Mouse (Mus musculus): ENCODE results near the gene Sema6d. TPM values are rescaled to one million over a fixed set of nuclear protein-coding genes. Genes with fewer than 3 reads are reported as not detected.

Sema6d gene
- polyA plus RNA-seq, 1 experiment: 5.6 TPM

DNA sequence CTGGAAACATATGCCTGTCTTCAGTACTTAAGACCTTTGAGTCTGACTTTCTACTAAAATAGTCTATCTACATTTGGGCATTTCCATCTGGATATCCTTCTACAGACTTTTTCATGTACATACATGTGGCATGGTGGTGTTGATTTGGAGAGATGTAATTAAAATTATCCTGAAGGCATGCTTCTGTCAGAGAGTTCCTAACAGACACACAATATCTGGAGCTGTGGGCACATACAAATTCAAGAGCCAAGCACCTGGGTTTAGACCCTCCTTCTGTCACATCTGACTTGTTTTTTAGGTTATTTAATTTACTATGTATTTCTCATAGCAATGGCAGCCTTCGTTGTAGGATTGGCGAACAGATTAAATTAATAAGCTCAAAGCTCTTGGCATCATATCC lies 195.3 kb downstream of the Sema6d start:
- no peak overlapping the region for H3K4me3 ChIP-seq (ENCODE audit: insufficient read depth, low read depth, low read length)
- H3K4me1 ChIP-seq (ENCODE audit: control insufficient read depth, insufficient read depth, low read length): no peaks in the 10 kb centered on the region
- no peak for TF ChIP-seq POLR2A (IDR thresholded peaks at IDR 0.05; ENCODE audit: low read depth, low read length)
- H3K27me3 ChIP-seq (replicated peaks; ENCODE audit: control insufficient read depth, insufficient read depth, low read length): no peaks in the 10 kb centered on the region
- no peaks in the 10 kb centered on the region for H3K36me3 ChIP-seq (ENCODE audit: control insufficient read depth, insufficient read depth, low read length)
- WGBS: 97% methylated on average over 2 of the region's 2 CpGs
- no peak overlapping the region for H3K27ac ChIP-seq (ENCODE audit: insufficient read depth, low read depth, low read length)
- no peak for DNase-seq

GRCm38 (mm10) chr2:124289356-124289755 lies 199.6 kb downstream of the Sema6d start:
- Histone ChIP-seq H3K4me1 (ENCODE audit: control insufficient read depth, insufficient read depth, low read length) (no peaks in the 10 kb centered on the region), H3K27ac (ENCODE audit: insufficient read depth, low read depth, low read length) (no peak overlapping the region), H3K27me3 (replicated peaks; ENCODE audit: control insufficient read depth, insufficient read depth, low read length) (no peaks in the 10 kb centered on the region), H3K36me3 (ENCODE audit: control insufficient read depth, insufficient read depth, low read length) (no peaks in the 10 kb centered on the region), H3K4me3 (ENCODE audit: insufficient read depth, low read depth, low read length) (no peak overlapping the region)
- 88% methylated on average over 2 of the region's 2 CpGs for WGBS
- DNase-seq: no peak
- TF ChIP-seq CTCF (conservative IDR thresholded peaks at IDR 0.05; ENCODE audit: insufficient read depth, insufficient read length, low read depth, low read length): no peak
- TF ChIP-seq POLR2A (IDR thresholded peaks at IDR 0.05; ENCODE audit: low read depth, low read length): no peak

DNA sequence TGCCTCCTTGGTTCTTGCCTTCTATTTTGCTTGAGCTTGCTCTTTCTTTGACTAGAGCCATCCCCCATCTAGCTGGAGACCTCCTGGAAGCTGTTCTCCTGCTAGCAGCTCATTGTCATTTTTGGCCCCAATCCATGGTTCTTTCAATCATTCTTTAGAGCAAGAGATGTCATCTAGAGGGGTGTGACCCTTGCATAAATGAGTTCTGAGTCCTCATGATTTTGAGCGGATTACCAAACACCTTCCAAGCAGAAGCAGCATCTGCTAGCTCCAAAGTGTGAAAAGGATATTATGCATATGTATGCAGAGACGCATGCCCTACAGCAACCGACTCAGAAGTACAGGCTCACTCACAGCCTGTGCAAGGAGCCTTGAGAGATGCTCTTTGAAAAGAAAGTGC lies 201.4 kb downstream of the Sema6d start:
- H3K27me3 ChIP-seq (replicated peaks; ENCODE audit: control insufficient read depth, insufficient read depth, low read length): no peaks in the 10 kb centered on the region
- H3K4me3 ChIP-seq (ENCODE audit: insufficient read depth, low read depth, low read length): no peak overlapping the region
- no peaks in the 10 kb centered on the region for H3K36me3 ChIP-seq (ENCODE audit: control insufficient read depth, insufficient read depth, low read length)
- DNase-seq: no peak
- 83% methylated on average over 3 of the region's 3 CpGs for WGBS
- H3K4me1 ChIP-seq (ENCODE audit: control insufficient read depth, insufficient read depth, low read length): no peaks in the 10 kb centered on the region
- no peak overlapping the region for H3K27ac ChIP-seq (ENCODE audit: insufficient read depth, low read depth, low read length)
- no peak for TF ChIP-seq POLR2A (IDR thresholded peaks at IDR 0.05; ENCODE audit: low read depth, low read length)
- no peak for TF ChIP-seq CTCF (conservative IDR thresholded peaks at IDR 0.05; ENCODE audit: insufficient read depth, insufficient read length, low read depth, low read length)

GRCm38 (mm10) chr2:124293601-124294000 lies 203.8 kb downstream of the Sema6d start:
- Histone ChIP-seq H3K4me3 (ENCODE audit: insufficient read depth, low read depth, low read length) (no peak overlapping the region), H3K27ac (ENCODE audit: insufficient read depth, low read depth, low read length) (no peak overlapping the region), H3K4me1 (ENCODE audit: control insufficient read depth, insufficient read depth, low read length) (no peaks in the 10 kb centered on the region), H3K27me3 (replicated peaks; ENCODE audit: control insufficient read depth, insufficient read depth, low read length) (no peaks in the 10 kb centered on the region), H3K36me3 (ENCODE audit: control insufficient read depth, insufficient read depth, low read length) (no peaks in the 10 kb centered on the region)
- no peak for DNase-seq
- 88% methylated on average over 2 of the region's 2 CpGs for WGBS
- no peak for TF ChIP-seq POLR2A (IDR thresholded peaks at IDR 0.05; ENCODE audit: low read depth, low read length)
- no peak for TF ChIP-seq CTCF (conservative IDR thresholded peaks at IDR 0.05; ENCODE audit: insufficient read depth, insufficient read length, low read depth, low read length)

DNA sequence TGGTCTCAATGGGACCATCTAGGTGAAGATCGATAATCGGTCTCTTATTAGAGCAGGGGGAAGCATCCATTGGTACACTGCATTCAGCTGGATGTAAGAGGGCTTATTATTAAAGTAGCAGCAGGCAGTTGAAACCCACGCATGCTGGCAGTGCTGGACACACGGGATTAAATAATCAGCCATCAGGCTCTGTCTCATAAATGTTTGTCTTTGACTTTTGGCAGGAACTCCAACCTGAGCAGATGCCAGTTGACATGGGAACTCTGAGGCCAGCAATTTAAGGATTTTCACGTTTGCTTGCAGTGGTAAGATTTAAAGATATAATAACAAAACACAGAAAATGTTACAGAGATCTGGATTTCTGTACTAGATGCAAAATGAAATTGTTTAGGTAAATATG lies 208.6 kb downstream of the Sema6d start:
- H3K4me3 ChIP-seq (ENCODE audit: insufficient read depth, low read depth, low read length): no peak overlapping the region
- WGBS: 64% methylated on average over 5 of the region's 5 CpGs

DNA sequence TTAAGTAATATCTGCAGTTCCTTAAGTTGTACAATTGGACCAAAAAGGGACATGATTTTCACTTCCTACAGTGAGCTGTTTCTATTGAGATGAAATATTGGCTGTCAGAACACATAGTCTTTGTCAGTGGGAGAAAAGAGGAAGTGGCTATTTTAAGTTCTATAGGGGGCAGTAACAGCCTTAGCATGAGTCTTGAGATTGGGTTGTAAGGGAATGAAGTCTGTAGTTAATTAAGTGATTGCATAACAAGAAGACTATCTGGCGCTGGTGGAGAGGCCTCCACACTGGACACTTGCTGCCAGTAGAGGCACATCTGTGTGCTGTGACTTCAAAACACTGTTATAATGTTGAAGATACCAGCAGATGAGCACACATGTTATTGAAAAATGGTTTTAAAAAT lies 209.1 kb downstream of the Sema6d start:
- Histone ChIP-seq H3K4me1 (ENCODE audit: control insufficient read depth, insufficient read depth, low read length) (no peaks in the 10 kb centered on the region), H3K36me3 (ENCODE audit: control insufficient read depth, insufficient read depth, low read length) (no peaks in the 10 kb centered on the region), H3K27me3 (replicated peaks; ENCODE audit: control insufficient read depth, insufficient read depth, low read length) (no peaks in the 10 kb centered on the region), H3K27ac (ENCODE audit: insufficient read depth, low read depth, low read length) (no peak overlapping the region), H3K4me3 (ENCODE audit: insufficient read depth, low read depth, low read length) (no peak overlapping the region)
- WGBS: 60% methylated on average over 1 of the region's 1 CpGs
- no peak for TF ChIP-seq POLR2A (IDR thresholded peaks at IDR 0.05; ENCODE audit: low read depth, low read length)
- no peak for TF ChIP-seq CTCF (conservative IDR thresholded peaks at IDR 0.05; ENCODE audit: insufficient read depth, insufficient read length, low read depth, low read length)
- DNase-seq: peak; percentile 25

More for the DNA sequence above, 208.6 kb downstream of the Sema6d start:
- H3K27ac ChIP-seq (ENCODE audit: insufficient read depth, low read depth, low read length): no peak overlapping the region
- no peaks in the 10 kb centered on the region for H3K36me3 ChIP-seq (ENCODE audit: control insufficient read depth, insufficient read depth, low read length)
- TF ChIP-seq POLR2A (IDR thresholded peaks at IDR 0.05; ENCODE audit: low read depth, low read length) (no peak), CTCF (conservative IDR thresholded peaks at IDR 0.05; ENCODE audit: insufficient read depth, insufficient read length, low read depth, low read length) (no peak)
- no peaks in the 10 kb centered on the region for H3K27me3 ChIP-seq (replicated peaks; ENCODE audit: control insufficient read depth, insufficient read depth, low read length)
- no peaks in the 10 kb centered on the region for H3K4me1 ChIP-seq (ENCODE audit: control insufficient read depth, insufficient read depth, low read length)
- no peak for DNase-seq

- H3K4me3 ChIP-seq (ENCODE audit: insufficient read depth, low read depth, low read length): no peak overlapping the region
- no peak for TF ChIP-seq CTCF (conservative IDR thresholded peaks at IDR 0.05; ENCODE audit: insufficient read depth, insufficient read length, low read depth, low read length)
- 70% methylated on average over 2 of the region's 2 CpGs for WGBS
Observed at GRCm38 (mm10) chr2:124308605-124309004, 218.8 kb downstream of the Sema6d start.

More at GRCm38 (mm10) chr2:124308605-124309004, 218.8 kb downstream of the Sema6d start:
- Histone ChIP-seq H3K36me3 (ENCODE audit: control insufficient read depth, insufficient read depth, low read length) (no peaks in the 10 kb centered on the region), H3K4me1 (ENCODE audit: control insufficient read depth, insufficient read depth, low read length) (no peaks in the 10 kb centered on the region), H3K27me3 (replicated peaks; ENCODE audit: control insufficient read depth, insufficient read depth, low read length) (no peaks in the 10 kb centered on the region), H3K27ac (ENCODE audit: insufficient read depth, low read depth, low read length) (no peak overlapping the region)
- no peak for DNase-seq
